Mouse (Mus musculus) kidney, adult 18-20 months (tissue): ENCODE data around the gene Sdc3.
A peak's percentile ranks its signal among the peaks of the same experiment; 100 is the strongest.

ENCODE experiments used
- DNase-seq: peaks from one replicate; pipeline ENCODE4 v3.0.0; 2021

The Sdc3 gene

DNA sequence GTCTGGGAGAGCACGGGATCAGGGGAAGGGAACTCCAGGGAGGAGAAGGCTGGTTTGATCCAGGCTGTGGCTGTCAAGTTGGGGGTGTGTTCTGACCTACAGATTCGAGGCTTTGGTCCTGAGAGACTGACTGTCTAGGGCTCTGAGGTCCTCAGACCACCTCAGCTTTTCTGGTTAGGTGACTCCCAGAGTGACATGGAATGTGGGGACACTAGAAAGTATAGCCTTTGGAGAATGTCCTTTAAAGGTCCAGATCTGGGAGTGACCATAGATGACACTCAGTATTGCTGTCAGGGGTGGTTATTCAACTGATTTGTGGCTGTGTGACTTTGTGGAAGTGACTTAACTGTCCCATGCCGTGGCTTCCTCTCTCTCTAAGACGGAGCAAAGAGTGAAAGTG lies 2.4 kb downstream of the Sdc3 start:
- DNase-seq: no peak

DNA sequence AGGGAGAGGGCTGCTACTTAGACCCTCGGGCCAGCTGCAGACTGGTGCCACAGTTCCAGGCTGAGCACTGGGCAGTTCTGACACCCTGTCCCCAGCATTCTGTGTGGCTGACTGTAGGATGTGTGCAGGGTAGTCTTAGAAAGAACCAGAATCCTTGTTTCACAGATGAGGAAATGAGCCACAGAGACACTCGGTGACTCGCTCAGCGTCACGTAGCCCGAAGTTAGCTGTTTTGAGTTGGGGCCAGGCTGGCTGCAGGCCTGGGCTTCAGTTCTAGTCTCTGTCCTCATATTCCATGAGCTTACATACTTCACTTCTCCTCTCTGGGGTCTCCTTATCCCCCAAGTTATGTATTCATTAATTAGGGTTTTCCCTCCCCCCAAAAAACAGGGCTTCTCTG lies 3.6 kb downstream of the Sdc3 start:
- no peak for DNase-seq

DNA sequence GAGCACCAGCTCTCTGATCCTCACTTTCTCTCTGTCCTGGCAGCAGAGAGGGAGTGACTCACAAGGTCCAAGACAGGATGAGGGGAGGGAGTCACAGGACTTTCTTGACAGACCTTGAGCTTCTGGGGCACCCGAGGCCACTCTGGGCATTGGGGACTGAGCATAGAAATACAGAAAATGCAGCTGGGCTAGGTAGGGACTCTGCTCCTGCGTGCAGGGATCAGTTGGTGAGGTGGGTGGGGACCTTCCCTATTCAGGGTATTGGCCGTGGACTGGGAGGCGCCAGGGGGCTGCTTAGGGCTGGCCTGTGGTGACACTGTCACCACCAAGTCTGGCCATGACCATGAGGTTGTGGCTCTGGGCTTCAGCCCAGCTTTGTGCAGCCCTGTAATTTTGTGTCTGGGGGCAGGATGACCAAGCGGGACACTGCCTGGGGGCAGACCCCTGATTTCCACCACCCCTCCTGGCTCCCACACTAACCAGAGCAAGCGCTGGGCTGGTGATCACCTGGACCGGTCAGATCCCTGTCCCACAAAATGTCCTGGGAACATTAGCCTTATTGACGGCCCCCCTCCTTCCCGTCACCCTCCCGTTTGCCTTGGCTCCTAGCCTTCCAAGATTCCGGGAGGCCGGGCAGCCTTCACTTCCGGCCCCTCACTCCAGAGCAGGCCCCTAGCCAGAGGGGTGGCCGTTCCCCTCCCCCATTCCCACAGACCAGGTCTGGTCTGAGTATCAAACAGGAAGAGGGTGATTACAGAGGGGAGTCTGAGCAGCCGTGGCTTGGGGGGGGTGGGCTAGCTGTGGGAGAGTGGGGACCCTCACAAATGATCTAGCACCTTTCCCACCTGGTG lies 5.1 kb downstream of the Sdc3 start:
- DNase-seq: peak; percentile 32

DNA sequence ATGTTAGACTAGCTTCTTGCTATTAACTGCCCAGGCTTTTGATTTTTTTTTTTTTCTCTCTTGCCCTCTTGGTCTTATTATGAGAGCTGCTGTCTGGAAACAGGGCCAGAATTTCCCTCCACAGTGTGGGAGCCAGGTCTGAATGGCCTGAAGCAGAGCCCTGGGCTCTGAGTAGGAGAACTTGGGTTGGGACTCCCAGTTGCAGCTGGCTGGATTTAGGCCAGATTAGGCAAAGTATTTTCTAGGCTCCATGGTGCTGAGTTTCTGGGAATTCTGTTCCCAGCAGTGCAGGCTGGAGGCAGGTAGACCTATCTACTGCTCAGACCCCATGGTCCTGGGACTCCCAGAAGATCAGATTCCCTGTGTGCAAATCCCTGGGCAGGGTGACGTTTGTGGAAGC lies 6.1 kb downstream of the Sdc3 start:
- no peak for DNase-seq

DNA sequence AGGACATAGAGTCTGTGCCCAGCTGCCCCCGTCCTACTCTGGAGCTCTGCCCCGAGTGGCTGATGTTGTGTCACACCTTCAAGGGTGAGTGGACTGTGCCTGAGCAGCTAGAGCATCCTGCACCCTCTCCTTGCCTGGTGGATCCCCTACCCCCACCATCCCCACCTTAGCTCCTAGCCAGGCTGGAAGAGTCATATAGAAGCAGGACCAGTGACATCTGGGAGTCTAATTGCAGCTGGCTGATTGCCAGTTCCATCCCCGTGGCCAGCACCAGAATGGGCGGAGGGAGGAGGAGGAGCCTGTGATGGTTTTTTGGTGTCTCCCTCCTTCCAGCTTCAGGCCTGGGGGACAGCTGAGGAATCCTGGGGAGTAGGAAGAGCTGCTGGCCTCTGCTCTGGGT lies 6.8 kb downstream of the Sdc3 start:
- no peak for DNase-seq

DNA sequence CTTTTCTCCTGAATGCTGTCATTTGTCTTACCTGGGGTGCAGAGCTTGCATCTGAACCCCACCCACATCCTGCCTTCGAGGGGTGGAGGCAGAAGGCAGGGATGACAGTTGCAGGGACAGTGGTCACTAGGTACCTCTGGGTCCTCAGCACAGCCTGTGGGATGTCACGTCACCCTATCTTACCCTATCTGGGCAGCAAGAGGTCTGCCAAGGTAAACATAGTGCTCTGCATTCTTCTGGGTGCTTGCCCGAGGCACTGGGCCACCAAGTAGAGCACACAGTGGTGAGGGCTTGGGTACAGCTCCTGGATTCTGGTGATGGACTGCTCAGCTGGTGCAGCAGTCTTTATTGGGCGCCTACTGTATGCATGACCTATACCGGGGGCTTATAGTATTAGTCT lies 7.2 kb downstream of the Sdc3 start:
- DNase-seq: no peak

DNA sequence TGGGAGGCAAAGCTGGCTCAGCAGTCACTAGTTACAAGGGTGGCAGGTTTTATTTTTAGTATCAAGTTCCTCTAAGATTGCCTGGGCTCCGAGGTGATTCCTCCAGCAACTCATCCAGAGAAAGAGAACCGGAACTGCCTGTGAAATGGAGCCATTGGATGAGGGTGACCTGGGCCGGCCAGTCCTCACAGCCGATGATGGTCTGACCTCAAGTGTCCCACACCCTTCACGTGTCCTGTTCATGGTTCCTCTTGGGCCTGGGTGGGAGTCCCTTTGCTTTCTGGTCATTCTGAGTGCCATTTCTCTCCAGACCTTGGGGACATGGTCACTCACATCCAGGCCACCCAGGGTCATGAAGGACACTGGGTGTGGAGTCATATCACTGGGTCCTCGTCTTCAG lies 7.8 kb downstream of the Sdc3 start:
- DNase-seq: no peak

DNA sequence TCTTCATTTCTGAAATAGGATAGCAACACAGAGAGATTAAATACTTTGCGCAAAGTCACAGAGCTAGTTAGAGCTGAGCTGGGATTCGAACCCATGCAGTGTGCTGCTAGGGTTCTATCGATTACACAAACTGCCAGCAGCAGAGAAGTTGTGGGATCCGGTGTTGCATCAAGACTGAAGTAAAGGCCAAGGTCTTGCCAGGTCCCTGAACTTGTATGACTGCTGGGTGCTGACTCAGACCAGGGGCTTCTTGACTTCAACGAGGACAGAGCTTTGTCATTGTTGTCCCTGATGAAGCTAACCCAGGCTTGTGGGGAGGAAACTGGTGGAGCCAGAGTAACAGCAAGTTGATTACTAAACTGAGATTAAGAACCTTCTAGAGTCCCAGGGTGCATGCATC lies 8.9 kb downstream of the Sdc3 start:
- DNase-seq: no peak

DNA sequence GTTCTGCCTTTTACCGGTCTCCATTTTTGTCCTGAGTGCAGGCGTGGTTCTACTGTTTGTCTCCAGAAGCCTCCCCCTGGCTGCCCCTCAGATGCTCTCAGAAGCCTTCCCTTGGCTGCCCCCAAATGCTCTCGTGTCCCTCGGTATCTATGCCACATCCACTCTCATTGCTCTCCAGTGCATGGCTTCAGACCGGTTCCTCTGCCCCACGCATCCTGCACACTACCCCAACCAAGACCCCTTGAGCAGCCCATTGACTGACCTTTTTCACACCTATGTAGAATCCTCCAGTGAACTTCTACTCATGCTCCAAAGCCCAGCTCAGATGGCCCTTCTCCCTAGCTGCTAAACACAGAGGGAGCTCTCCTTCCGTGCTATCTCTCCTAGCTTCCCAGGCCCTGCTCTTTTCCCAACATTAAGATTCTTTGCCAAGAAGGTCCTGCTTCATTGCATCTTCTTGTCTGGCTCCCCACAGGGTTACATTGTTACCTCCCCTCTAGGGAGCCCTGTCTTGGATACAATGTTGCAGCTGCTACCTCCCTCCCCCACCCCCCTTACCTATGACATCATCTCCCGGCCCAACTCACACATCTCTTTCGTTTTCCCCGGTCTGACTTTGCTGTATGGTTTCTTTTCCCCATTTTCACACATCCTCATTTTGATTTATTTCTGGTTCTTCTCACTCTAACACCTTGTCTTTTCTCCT lies 9.4 kb downstream of the Sdc3 start:
- no peak for DNase-seq

DNA sequence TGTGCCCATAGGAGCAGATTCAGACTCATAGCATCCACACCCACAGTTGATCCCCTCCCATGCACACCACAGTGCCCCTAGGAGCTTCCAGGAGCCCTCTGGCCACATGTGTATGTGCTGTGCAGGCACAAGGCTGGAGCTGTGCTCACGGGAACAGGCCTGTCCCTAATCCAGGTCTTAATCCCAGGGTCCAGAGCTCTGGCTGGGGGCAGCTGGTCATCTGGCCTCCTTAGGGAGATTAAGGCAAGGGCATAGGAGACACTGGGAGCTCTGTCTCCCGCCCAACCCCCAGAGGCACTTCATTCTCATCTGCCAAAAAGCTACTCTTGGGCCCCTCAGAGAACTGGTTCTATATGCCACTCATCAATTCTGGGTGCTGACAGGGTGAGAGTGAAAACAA lies 11.3 kb downstream of the Sdc3 start:
- no peak for DNase-seq

DNA sequence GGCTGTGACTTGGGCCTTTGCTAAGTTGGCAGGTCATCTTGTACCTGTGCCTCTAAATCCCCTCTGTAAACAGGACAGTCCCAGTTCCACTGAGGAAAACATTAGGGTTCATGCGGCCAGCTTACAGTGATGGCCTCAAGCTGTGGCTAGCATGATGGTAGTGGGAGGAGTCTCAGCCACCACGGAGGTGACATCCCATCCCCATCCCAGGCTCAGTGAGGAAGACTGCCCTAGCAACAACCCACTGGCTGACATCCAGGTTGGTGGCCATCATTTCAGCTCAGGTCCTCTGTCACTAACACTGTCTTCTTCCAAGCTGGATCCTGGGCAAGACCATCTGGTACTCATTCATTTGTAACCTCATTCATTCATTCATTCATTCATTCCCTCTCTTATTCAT lies 12.0 kb downstream of the Sdc3 start:
- DNase-seq: no peak

DNA sequence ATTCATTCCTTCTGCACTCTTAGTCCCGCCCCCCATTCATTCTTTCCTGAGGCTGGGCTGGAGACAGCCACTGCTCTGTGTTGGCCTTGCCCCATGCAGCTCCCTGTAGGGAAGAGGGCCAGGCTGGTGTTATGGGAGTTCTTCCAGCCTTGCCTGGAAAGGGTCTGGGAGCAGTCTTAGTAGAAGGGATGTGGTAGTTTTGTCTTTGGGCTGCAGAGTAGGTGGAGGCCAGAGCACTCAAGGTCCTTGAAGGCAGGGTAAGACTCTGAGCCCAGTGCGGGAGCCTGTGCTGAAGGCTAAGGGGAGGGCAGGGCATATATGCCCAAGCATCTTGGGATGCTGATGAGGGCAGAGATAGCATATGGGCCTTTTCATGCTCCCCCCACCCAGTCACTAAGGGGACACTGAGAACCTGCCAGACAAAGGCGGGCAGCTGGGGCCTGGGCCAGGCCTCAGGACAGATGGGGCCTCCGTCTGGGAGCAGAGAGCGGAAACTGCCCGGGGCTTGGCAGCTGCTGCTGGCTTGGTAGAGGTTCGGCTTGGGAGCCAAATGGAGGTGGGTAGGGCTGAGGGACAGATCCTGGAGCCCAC lies 12.5 kb downstream of the Sdc3 start:
- DNase-seq: no peak

DNA sequence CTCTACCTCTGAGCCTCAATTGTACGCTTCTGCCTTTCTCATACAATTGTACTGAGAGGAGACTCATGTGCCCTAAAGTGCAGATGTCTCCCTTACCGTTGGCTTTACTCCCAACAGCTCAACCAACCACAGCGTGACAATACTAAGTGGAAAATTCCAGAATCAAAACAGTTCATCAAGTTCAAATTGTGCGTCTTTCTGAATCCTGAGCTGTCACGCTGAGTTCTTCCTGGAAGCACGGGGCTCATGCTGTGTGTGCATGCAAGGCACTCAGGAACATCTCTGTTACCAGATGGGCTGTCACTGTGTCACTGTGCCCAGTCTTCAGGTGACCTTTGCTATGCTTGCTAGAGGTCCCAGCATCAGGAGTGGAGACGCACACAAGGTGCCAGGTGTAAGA lies 13.4 kb downstream of the Sdc3 start:
- DNase-seq: no peak

DNA sequence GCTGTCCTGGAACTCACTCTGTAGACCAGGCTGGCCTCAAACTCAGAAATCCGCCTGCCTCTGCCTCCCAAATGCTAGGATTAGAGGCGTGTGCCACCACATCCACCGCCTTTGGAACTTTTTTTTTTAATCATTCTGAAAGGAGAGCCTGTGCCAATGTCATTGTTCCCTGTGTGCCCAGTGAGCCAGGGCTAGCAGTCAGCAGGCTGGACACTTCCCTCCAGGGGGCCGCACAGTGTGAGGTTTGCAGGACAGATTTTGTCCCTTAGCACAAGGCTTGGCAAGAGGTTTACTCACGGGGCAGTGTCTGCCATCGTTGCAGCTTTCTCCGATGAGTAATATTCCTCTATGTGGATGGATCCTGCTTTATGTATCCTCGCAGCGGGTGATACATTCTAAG lies 14.4 kb downstream of the Sdc3 start:
- no peak for DNase-seq

DNA sequence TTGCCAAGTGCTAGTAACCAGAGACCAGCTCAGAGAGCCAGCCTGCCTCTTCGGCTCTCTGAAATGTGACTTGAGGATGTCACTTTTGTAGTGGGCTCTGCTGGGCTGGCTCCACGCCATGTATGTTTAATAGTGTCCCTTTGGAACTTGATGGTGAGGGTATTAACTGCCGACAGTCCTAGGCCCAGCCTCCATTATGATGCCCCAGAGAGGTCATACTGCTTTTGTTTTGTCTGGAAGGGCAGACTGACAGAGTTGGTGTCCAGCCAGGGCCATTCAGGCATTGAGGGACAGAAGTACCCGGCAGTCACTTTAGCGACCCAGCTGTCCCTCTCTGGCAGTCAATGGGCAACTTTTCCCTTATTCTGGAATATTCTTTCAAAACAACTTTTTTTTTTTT lies 17.4 kb downstream of the Sdc3 start:
- DNase-seq: no peak

DNA sequence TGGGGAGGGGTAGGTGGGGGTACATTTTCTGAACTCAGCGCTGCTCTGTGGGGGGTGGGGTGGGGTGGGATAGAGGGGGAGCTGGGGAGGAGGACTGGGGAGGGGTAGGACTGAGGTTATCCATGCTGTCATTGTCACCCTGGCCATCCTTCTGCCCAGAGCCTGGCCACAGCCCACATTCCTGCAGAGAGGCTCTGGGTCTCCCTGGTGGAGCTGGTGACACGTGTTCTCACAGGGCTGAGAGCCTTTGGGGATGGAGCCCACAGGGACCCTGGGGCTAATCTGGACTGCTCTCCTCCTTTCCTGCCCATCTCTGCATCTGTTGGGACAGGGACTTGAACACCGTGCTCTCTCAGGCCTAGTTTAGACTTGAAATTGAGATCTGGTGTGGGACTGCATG lies 18.5 kb downstream of the Sdc3 start:
- no peak for DNase-seq

DNA sequence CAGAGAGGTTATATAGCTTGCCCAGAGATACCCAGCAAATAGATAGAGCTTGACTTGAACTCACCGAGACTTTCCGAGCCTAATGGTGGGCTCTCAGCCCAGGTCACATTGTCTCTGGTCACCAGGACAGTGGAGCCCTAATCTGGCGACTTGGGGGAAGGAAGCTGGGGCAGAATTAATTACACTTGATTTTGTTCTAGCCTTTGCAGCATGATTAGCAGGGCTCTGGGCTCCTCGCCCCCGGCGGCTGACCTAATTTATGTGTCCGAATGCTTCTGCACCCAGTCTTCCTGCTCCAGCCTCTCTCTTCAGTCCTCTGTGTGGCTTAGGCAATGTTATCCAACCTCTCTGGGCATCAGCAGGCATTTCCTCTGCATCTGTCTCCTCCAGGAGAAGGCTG lies 19.0 kb downstream of the Sdc3 start:
- no peak for DNase-seq

DNA sequence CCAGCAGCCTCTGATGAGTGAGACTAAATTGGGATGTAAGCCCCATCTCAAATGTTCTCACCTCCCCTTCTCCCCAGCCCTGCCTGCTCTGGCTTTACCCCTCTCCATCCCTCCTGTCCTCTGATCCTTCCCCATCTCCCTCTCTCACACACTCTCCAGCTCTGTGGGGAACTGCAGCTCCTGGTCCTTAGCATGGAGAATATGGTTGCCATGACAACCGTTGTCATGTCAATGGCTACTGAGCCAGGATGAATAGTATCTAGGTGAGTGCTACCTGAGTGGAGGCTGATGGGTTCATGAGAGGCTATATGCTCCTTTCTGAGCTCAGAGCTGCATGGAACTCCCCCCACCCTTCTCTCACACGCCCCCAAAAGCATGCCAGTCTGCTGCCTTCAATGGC lies 21.6 kb downstream of the Sdc3 start:
- DNase-seq: no peak

DNA sequence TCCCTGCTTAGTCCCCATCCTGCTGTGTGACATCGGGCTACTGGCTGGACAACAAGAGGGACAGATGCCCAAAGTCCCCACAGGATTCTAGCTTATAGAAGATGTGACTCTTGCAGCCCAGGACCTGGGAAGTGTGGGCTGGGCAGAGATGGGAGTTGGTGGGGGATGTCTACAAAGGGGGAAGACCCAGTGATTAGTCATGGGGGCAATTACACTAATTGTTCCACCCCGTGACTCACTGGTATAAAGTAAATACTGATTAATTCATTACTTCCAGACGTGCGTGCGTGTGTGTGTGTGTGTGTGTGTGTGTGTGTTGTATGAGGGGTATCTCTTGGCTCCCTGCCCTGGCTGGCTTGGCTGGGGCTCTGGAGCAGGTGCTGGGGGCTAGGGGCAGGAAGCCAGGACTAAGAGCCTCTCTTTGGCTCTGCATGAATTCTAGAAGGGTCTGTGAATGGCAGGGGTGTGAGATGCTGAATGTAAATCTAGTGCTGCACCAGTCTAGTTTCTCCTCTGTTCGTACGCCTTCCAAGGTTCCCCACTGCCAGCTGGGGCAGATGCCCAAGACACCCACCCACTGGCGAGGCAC lies 22.5 kb downstream of the Sdc3 start:
- DNase-seq: no peak

DNA sequence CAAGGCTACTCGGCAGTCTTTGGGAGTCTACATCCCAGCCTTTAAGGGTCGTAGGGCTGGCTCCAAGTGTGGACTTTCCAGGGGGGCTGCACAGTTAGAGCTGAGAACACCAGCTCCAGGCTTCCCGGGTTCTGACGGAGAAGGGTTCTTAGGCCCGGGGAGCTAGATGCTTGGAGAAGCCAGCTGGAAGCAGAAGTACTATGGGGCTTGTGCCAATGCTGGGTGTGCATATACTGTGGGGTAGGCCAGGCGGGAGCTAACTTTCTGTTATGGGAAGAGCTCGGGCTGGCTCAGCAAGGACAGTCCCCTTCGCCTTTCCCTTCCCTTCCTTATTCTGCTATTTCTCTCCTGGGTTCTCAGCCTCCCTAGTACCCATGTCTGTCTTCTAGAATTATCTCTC lies 23.5 kb downstream of the Sdc3 start:
- DNase-seq: no peak

DNA sequence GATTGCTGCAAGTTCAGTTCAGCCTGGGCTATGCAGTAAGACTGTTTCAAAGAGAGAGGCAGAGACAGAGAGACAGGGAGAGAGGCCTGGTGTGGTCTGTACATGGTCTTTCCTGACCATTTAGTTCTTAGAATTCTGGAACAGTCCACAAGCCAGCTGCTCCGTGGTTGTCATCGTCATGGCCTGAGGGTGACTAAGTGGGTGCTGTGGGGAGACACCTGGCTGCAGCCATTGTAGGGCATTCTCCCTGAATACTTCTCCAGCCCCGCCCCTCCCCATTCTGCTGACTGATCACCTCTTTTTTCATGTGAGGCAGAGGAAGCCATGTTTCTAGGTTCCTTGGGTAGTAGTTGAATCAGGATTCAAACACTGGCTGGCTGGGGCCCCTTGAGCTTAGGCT lies 27.5 kb downstream of the Sdc3 start:
- no peak for DNase-seq

DNA sequence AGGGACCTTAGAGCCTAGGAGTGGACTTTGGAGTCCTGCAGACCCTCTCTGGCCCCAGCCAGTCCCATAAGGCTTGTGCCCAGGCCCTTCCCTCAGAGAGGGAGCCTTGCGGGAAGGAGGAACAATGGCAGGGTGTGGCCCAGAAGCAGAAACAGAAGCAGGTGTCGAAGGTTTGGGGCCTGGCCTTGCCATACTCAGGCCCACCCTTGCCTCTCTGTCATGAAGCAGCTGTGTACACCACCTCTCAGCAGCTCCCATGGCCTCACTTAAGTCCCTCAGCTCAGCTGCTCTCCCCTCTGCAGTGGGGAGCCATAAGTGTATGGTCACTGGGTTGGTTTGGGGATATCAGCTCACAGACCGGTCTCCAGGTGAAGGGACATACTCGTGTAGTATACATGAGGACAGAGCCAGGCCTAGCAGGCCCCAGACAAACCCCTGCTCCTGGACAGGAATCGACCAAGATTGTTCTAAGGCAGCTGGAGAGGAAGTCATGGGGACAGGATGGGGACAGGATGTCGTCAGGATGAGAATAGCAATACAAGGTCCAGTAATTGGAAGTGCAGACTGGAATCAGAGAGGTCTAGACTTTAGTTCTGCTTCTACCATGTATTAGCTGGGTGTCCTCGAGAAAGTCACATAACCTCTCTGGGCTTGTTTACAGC lies 28.4 kb downstream of the Sdc3 start:
- no peak for DNase-seq
